Mouse (Mus musculus) spleen, postnatal 14 days (tissue): Measurements from ENCODE around the gene H2al1a.

ENCODE experiments used
- DNase-seq, 2 experiments: peaks; one replicate each; pipeline ENCODE4 v3.0.0; 2021 to 2022; ENCODE audit warnings: low spot score in 2 of 2

The H2al1a gene

GRCm38 (mm10) chrX:11345762-11346161 is 46.7 kb downstream of the H2al1a start:
- DNase-seq, result no peak

GRCm38 (mm10) chrX:11346756-11347155 is 47.7 kb downstream of the H2al1a start:
- DNase-seq, result no peak
